Mouse (Mus musculus): ENCODE data around the gene Rnf216.

GRCm38 (mm10) chr5:142964650-142965049 lies 148.1 kb downstream of the Rnf216 start:
- no peak for TF ChIP-seq CTCF (IDR thresholded peaks at IDR 0.05; ENCODE audit: extremely low read depth, insufficient read depth, low read length)
- TF ChIP-seq POLR2A (IDR thresholded peaks at IDR 0.05; ENCODE audit: extremely low read depth, insufficient read depth, low read length) = no peak

All from cortical plate, adult 2 months (tissue).